Mouse (Mus musculus) left cerebral cortex, adult 9 months (tissue): Measurements from ENCODE around the gene Il17d.

Experiments used
- DNase-seq, 2 experiments: peaks; one replicate each; pipeline ENCODE4 v3.0.0; 2022; ENCODE audit warnings: low spot score in 2 of 2

The Il17d gene

GRCm38 (mm10) chr14:57524671-57525387, at the start of gene Il17d:
TSS of gene Il17d (plus strand) at chr14:57524777.
- DNase-seq, result no peak

GRCm38 (mm10) chr14:57475057-57475456, 49.5 kb upstream of the Il17d start:
- DNase-seq, result peak; percentile 43 to 79

DNA sequence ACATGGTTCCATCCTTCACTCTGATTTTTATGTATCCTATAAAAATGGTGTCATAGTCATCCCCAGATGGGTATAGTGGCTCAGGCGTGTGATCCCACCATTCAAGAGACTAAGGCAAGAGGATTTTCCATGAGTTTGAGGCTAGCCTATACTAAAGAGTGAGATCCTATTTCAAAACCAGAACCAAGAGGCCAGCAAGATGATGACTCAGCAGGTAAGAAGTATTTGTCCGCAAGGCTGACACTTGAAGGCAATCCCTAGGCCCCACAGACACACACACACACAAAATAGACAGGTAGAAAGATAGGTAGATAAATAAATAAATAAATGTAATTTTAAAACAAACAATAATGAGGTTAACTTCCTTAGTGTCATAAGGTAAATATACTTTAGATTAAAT, 42.3 kb upstream of the Il17d start:
- DNase-seq, result no peak

DNA sequence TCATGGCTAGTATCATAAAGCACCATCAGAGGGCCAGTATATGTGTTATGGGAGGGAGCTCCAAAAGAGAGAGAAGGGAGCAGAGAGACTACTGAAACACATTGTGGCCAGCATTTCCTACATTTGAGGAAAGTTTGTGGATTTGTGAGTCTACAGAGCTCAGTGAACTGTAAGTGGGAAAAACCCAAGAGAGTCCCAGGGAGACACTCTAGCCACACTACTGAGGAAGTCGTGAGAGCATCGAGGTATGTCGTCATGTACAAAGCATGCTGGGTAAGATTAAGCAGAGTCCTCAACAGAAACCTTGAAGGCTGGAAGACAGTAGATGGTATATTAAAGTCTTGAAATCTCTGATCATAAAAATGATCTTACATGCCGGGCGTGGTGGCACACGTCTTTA, 40.4 kb upstream of the Il17d start:
- DNase-seq, result no peak

GRCm38 (mm10) chr14:57489696-57490095, 34.9 kb upstream of the Il17d start:
- no peak for DNase-seq

- no peak for DNase-seq
Measured at GRCm38 (mm10) chr14:57493840-57494239, 30.7 kb upstream of the Il17d start.

DNA sequence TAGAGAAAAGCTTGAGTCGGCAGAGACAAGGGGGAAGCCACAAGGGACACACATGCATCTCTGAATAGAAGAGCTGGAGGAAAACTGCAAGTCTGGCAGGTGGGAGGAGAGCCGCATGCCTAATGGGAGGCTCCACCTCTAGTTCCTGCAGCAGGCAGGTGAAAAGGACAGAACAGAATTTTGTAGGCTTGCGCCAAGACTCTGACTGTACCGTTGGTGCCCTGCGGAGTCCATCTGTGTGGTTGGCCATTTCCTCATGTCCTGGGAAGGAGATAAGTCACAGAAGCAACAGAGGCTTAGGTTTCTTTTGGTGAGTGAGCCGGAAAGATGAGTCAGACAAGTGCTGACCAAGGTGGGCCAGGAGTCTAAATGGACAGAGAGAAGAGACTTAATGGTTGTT, 20.8 kb upstream of the Il17d start:
- DNase-seq, result no peak

- peak in 1 of 2 experiments; percentile 43 for DNase-seq
Measured at GRCm38 (mm10) chr14:57509554-57509953, 15.0 kb upstream of the Il17d start.

- no peak for DNase-seq
Measured at GRCm38 (mm10) chr14:57515156-57515762, 9.3 kb upstream of the Il17d start.

DNA sequence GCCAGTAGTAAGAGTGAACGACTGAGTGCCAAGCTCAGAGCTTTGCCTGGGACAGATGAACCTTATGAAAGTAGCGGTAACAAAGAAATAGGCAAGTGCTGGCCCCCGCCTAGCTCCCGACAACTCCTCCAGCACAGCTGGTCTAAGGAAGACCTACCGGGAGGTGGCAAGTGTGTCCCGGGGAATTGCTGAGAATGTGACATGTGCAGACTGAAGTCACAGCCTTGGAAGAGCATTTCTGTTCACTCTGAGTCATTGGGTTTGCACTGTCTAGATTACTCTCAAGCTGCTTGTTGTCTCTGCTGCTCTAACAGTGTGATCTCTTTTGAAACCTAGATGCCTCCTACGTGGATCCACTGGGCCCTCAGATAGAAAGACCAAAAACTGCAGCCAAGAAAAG, 7.6 kb upstream of the Il17d start:
- DNase-seq, result peak in 1 of 2 experiments; percentile 56

DNA sequence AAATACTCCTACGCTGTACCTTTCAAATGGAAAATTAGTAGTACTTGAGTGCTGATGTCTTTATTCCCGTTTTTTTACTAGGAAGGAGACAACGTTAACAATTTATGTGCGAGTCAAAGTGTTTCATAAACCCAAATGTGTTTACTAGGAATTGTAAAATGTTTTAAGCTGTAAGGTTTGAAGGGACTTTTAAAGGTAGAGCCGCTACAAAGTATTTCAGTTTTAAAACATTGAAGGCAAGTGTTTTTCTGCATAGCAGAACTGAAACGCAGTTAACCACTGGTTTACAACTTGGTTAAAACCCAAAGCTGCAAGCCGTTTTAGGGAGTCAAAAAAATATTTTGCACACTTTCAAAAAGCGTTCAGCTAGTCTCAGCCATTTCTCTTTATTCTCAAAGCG, 815 bp upstream of the Il17d start:
- no peak for DNase-seq

- peak; percentile 71 to 80 for DNase-seq
Measured at GRCm38 (mm10) chr14:57525388-57526049, 942 bp downstream of the Il17d start.

DNA sequence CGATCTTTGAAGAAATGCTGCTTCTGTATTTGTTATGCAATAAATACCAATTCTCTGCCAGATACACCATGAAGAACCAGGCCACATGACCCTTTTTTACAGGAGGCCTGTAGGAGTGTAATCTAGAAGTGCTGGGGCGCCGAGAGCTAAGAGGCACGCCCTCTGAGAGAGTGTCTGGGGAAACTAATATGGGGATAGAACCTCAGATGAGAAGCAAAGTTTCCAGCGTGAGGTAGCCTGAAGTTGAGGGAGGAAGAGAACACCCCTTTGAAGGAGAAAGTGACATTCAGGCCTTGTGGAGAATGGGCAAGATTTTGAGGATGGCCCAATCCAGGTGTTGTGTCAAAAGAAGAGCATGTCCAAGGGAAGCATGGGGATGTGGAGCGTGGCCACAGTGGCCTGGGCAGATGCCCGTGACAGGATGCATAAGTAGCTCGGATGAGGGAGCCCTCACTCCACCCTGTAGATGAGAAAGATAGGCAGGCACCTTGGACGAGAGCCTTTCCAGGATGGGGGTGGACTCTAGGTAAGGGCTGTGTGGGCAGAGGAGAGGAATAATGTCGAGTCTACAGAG, 1.6 kb downstream of the Il17d start:
- DNase-seq, result no peak

DNA sequence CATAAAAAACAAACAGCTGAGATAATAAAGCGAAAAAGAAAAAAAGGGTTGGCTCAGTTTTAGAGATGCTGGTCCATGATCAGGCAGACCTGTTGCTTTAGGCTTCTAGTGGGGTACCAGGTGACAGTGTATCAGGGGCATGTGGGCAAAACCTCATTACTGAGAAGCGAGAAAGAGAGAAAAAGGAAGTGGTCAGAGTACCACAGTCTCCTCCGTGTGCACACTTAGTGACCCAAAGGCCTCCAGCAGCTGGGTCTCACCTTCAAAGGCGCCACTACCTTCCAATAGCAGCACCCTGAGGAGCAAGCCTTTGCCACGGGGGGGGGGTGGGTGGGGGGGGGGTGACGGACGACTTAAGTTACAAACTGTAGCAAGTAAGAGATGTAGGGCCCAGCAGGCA, 2.5 kb downstream of the Il17d start:
- no peak for DNase-seq

DNA sequence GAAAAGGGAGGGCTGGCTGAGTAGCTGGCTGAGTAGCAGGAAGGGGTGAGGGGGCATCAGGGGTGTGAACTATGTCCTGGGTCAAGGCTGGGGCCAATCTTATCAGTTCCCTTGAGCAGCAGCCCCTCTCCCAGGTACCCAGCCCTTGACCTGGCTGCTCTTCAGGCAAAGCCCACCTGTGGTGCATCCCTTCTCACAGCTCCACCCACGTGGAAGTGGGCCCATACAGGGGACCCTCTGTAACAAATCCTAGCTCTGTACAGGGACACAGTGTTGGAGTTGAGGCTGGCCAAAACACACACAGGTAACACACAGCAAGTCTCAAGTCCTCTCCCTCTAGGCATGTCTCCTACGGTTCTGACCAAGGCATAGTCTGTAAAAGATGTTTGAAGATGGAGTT, 3.0 kb downstream of the Il17d start:
- no peak for DNase-seq

- DNase-seq, result peak; percentile 64 to 82
Measured at GRCm38 (mm10) chr14:57529086-57529785, 4.7 kb downstream of the Il17d start.

GRCm38 (mm10) chr14:57529786-57530515, 5.4 kb downstream of the Il17d start:
- no peak for DNase-seq

- DNase-seq, result no peak
Measured at GRCm38 (mm10) chr14:57532577-57532976, 8.0 kb downstream of the Il17d start.

DNA sequence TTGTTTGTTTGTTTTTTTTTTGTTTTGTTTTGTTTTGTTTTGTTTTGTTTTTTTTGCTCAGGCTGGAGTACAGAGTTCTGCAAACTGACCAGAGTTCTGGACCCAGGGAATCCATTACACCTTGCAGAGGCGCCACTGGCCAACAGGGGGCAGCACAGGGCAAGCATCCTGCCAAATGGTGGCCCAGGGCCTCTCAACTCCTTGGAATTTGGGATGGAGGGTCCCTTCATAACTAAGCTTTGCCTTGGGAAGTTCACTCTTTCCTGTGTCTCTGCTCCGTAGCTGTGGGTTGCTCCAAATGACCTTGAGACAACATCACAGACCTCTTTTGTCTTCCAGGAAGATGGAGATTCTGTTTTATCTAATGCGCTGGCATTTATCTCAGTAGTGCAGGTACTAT, 8.6 kb downstream of the Il17d start:
- DNase-seq, result no peak

- DNase-seq, result no peak
Measured at GRCm38 (mm10) chr14:57533841-57534240, 9.3 kb downstream of the Il17d start.

DNA sequence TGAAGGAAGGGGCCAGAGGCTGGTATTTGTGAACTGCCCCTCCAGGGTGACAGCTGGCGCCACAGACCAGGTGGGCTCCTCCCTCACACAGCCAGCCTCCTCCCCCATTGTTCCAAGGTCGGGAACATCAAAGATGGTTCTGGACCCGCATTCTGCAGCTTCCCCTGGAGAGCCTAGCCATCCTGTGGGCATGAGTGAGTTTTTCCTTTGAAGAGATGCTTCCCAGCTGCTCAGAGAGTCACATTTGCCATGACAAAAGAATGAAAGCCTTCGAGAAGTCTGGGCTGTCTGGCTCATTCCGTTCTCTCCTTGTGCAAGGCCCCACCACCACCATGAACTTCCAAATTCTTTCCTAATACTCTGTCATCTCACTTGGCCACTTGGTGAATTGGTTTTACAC, 9.8 kb downstream of the Il17d start:
- DNase-seq, result no peak
